Mouse (Mus musculus) mouse embryonic stem cell (cell line): ENCODE results near the gene Adarb2.

Experiments
- in situ Hi-C, 2 experiments: fragments of 300-500 bp; cut with MboI; formaldehyde crosslinking; loops; 1 replicate in 1 of 2; 3 replicates in 1 of 2; pipeline ENCODE4 v1.14.3; 2019 to 2020; ENCODE audit warnings: low sequenced_read_pairs in 2 of 2, low pct_unique_long_range_greater_than_20kb in 1 of 2, mixed read lengths in 1 of 2; ENCODE audit not compliant: unreplicated experiment in 1 of 2

The Adarb2 gene

GRCm38 (mm10) chr13:8352952-8353351 lies 150.3 kb downstream of the Adarb2 start:
- in situ Hi-C loops, result no loop called here

GRCm38 (mm10) chr13:8365523-8365922 lies 162.9 kb downstream of the Adarb2 start:
- in situ Hi-C loops, result no loop called here

DNA sequence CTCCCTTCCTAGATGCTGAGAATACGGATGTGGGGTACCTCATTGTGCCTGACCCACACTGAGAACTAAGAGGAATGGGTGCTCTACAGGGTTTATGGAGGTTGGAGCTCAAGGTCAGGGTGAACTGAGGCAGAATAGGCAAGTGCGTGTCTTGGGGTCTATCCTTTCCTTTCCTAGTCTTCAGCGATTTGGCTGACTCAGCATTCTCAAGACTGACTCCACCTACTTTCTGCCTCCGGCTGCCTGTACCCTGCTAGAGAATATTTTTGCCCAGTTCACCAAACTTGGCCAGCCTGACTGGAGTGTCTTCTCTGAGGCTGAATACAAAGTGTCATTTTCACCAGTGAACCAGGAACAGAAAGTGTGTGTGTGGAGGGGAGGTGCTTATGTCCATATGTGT lies 163.4 kb downstream of the Adarb2 start:
- in situ Hi-C loops, result no loop called here

DNA sequence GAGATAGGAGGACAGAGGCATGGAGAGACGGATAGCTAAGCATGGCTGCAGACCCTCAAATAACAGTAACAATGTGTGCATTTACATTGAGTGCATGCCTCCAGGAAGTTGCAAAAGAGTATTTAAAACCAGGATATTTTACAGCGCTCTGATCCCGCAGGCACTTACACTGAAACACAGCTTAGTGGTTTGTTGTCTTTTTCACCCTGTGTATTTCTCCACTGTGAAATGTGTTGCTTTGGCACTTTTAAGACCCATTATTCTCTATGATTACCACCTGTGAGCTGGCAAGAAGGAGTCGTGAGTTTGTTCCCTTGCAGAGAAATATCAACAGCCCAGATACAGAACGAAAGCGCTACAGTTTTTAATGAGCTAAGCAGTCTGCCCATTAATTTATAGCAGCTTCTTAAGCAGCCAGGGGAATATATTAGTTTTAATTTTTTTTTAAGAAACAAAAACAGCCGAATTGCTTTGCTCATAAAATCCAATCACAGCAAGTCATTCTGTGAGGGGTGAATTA lies 167.3 kb downstream of the Adarb2 start:
- in situ Hi-C loops, result no loop called here

DNA sequence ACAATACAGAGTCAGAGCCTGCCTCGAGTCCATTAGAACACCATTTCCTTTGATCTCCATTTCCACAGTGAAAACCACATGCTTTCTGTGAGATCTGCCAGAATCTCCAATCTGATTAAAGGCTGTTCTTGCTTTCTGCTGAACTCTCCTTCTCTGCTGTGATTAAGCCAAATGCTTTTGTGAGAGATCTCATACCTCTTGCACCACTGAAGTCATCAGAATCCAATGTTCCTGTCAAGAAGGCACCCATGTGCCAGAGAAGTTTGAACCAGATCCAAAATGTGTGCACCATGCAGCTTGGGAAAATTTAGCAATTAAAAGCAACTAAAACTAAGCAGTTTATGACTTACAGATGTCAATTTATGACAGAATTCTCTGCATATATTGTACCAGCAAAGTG lies 185.9 kb downstream of the Adarb2 start:
- in situ Hi-C loops, result no loop called here

- in situ Hi-C loops, result no loop called here
Measured at GRCm38 (mm10) chr13:8400265-8401041, 197.8 kb downstream of the Adarb2 start.

GRCm38 (mm10) chr13:8402324-8402873 lies 199.7 kb downstream of the Adarb2 start:
- in situ Hi-C loops, result no loop called here

GRCm38 (mm10) chr13:8406020-8406419 lies 203.4 kb downstream of the Adarb2 start:
- in situ Hi-C loops, result no loop called here

DNA sequence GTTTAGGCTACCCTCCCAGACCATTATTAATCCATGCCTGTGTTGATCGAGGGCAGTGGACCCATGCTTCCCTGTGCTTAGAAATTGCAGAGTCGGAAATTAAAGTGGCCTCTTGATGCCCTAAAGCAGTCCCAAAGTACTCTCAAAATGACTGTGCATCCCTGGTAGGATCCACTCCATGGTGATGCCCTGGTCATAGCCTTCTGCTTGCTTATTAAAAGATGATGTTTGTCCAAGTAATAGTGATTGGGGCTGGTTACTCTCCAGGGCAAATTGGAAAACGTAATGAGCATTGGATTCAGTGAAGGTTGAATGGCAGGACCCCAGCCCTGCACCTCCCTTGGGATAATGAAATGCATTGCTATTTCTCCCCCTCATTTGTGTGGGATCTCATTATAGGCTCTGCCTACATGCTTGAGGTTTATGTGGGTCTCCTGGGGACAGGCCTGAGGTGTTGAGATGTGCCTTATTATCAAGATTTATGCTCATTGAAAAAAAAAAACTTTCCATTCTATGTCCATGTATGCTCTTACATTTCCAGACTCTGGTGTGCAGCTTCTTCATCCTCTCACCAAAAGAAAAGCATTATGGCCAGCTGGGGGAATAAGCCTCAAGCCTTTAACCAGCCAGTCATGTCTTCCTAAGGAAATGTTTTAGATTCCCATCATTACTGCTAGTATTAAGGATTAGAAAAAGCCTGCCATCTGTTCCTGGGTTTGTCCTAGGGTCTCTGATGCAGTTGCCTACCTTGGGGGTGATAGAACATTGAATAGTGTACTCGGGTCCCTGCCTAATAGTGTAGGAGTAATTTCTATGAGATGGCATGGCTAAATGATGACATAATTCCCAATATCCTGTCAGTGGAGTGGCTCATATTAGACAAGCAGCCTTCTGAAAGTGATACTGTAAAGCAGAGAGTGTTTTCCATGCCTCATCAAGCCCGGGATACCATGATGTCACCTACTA lies 208.0 kb downstream of the Adarb2 start:
- in situ Hi-C loops, result no loop called here

- in situ Hi-C loops, result no loop called here
Measured at GRCm38 (mm10) chr13:8424019-8424719, 221.5 kb downstream of the Adarb2 start.

GRCm38 (mm10) chr13:8439188-8439835 lies 236.6 kb downstream of the Adarb2 start:
- in situ Hi-C loops, result no loop called here

DNA sequence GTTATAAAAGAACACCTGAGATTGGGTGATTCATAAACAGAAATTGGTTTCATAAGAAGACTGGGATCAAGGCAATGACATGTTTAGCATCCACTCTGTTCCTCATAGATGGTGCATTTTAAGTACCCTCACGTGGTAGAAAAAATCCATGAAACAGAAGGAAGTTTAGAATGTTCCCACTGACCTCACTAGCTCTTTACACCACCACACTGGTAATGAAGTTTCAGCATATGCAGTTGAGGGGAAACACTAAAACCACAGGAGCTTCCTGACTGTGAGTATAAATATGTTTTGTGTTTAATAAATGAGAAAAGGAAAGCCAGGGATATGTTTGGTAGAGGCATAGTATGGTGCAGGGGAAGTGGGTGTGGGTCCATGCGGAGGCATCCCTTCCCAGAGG lies 242.7 kb downstream of the Adarb2 start:
- in situ Hi-C loops, result no loop called here

DNA sequence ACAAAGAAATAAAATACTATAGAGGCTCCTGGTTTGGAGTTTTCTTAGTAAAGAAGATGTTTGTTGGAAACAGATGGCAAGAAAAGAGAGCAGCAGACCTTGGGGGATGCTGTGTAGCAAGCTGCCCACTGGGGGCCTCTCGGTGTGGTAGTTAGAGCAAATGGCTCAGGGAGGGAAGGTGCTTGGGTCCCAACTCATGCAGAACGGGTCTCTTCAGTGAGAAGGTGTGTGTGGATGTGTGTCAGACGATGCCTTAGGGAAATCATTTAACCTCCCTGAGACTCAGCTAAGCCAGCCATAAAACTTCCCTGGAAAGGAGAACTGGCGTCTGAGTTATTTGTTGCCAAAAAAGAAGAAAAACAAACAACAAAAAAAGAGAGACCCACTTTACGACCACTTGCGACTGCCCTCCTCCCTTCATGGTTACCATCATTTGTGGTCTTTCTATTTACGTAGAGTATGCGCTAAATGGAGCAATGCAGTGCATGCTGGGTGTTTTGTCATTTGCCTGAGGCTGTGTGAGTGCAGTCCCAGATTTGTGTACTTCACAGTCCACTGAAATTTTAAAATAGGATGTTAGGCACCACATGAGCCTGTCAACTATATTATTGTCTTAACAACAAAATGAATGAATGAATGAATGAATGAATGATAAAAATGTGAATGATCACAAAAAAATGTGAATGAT lies 245.7 kb downstream of the Adarb2 start:
- in situ Hi-C loops, result no loop called here

DNA sequence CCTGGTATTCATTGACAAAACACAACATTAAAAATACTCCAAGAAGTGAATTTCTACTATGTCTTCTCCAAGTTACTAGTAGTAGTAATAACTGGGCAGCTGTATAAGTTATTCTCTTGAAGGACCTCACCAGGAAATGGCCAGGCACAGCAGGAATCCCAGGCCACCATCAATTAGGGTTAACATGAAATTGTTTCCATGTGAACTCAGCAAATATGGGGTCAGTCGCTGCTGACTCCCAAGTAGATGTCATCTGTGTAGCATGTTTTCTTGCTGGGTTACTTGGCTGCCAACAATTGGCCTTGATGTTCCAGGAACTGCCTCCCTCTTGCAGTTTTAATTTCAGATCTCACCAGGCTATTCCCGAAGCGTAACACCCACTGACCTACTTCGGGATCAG lies 248.9 kb downstream of the Adarb2 start:
- in situ Hi-C loops, result no loop called here

DNA sequence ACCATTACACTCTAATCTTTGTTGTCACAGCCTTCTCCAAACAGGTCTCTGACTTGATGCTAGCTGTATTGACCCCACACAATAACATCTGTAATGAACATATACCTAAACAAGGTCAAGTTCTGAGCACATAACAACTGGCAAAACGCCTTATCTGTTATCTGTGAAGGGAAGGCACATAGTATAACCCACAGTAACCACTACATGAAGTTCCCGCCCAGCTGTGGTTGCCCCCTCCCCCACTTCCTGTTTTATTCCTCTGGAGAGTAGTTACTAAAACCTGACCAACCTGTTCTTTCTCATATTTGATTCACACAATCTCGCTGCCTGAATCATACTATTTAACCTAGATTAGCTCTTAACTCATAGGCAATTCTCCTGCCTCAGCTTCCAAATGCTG lies 254.2 kb downstream of the Adarb2 start:
- in situ Hi-C loops, result no loop called here

DNA sequence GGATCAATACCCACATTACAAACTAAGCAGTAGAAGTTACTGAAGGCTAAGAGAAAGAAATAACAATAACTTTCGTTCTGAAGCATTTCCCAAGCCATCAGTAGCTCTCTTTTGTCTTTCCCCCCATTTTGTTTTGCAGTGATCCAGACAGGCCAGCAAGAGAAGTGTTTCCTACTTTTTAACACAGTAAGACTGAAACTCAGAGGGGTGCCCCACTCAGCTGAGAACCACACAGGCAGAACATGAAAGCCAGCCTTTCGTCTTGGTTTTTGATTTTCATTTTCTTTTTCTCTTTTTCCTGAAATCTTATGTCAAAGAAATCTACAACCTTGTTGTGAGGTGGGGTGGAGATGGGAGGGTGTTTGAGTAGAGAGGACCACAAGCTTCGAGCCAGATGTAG lies 255.2 kb downstream of the Adarb2 start:
- in situ Hi-C loops, result no loop called here

DNA sequence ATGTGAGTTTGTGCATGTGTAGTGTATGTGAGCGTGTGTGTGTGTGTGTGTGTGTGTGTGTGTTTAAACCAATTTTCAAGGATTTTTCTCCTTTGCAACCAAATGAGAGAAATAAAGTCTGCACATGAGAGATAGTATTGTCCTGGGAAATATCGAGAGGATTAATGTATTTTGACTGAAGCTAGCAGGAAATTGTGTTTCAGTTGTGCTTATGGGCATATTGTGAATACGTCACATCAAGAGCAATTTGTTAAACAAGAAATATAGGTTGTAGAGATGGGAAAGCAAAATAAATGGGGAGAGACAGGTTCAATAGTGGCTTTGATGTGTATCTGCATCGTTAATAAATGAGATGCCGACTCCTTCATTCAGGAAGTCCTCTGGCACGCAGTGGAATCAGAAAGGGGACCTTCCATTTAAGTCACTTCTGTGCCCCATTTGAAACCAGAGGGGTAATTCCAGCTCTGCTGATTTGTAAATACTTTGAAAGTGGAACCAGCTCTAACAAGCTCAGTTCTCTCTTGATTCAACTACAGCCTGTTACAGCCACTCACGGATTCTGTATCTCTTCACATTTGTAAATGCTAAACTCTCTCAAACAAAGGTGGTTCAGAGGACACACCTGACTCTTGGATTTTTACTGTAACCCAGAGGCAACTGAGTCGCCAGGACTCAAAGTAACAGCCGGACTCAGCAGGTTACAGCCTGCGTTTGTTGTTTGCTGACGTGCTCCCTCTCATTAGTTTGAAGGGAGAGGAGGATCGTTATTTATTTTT lies 265.1 kb downstream of the Adarb2 start:
- in situ Hi-C loops, result no loop called here
